In genomic region chr17:17444297-17444886, GRCm38 (mm10) we compare ENCODE assay signal across 31 mouse cellular contexts. TPM values are rescaled to one million over a fixed set of nuclear protein-coding genes. Genes with fewer than 3 reads are reported as not detected.
DNase-seq lines count a peak whose midpoint lies in the region; ATAC-seq lines count a peak whose summit lies in the region.
"Had no signal": no experiment of that assay in that cellular context is flagged by ENCODE, and none has a peak within 500 bp of the region (broad histone marks: within the 10 kb centered on the region; RNA-seq: fewer than 3 reads in every experiment).

No protein-coding gene starts in this region.

- H3K9me3 ChIP-seq in neural tube, embryonic 11.5 days (ENCODE audit: control insufficient read depth, low read length) = no peaks in the 10 kb centered on the region
- H3K9me3 ChIP-seq in limb, embryonic 12.5 days = no peaks in the 10 kb centered on the region
- H3K9me3 ChIP-seq: embryonic facial prominence, embryonic 13.5 days; forebrain, embryonic 12.5 days; heart, embryonic 15.5 days; hindbrain, embryonic 15.5 days; midbrain, embryonic 12.5 days; neural tube, embryonic 13.5 days had no signal

- H3K4me1 ChIP-seq in neural tube, embryonic 11.5 days (ENCODE audit: control insufficient read depth, insufficient read depth, low read length) = peaks cover 5% of the 10 kb centered on the region; the same call in 1 of the 2 replicates
- H3K4me1 ChIP-seq in limb, embryonic 12.5 days (replicated peaks) = peaks cover 35% of the 10 kb centered on the region

- WGBS in neural tube, embryonic 11.5 days = 83% methylated on average over 3 of the region's 3 CpGs
- 76% methylated on average over 3 of the region's 3 CpGs for WGBS in limb, embryonic 12.5 days

- 0 out of 2 replicates have a peak overlapping the region, but pooled peaks have one; percentile 14 for H3K27ac ChIP-seq in neural tube, embryonic 11.5 days (ENCODE audit: low read depth, low read length)
- H3K27ac ChIP-seq in limb, embryonic 12.5 days = 0 out of 2 replicates have a peak overlapping the region, but pooled peaks have one; percentile 12
- H3K27ac ChIP-seq: embryonic facial prominence, embryonic 13.5 days; forebrain, embryonic 12.5 days; gastrocnemius, adult 2 months; heart, embryonic 15.5 days; hindbrain, embryonic 15.5 days; midbrain, embryonic 12.5 days; neural tube, embryonic 13.5 days had no signal

- H3K4me2 ChIP-seq in neural tube, embryonic 11.5 days (ENCODE audit: low read depth) = no peak overlapping the region
- no peak overlapping the region for H3K4me2 ChIP-seq in limb, embryonic 12.5 days
- H3K4me2 ChIP-seq: embryonic facial prominence, embryonic 13.5 days; forebrain, embryonic 12.5 days; heart, embryonic 15.5 days; hindbrain, embryonic 15.5 days; liver, embryonic 11.5 days; midbrain, embryonic 12.5 days; neural tube, embryonic 13.5 days had no signal

- H3K9ac ChIP-seq in neural tube, embryonic 11.5 days (ENCODE audit: low read length) = no peak overlapping the region
- no peak overlapping the region for H3K9ac ChIP-seq in limb, embryonic 12.5 days (replicated peaks)
- H3K9ac ChIP-seq: embryonic facial prominence, embryonic 13.5 days; forebrain, embryonic 12.5 days; heart, embryonic 15.5 days; hindbrain, embryonic 15.5 days; liver, postnatal 0 days; midbrain, embryonic 12.5 days; neural tube, embryonic 13.5 days had no signal

- no peaks in the 10 kb centered on the region for H3K36me3 ChIP-seq in neural tube, embryonic 11.5 days (ENCODE audit: control insufficient read depth, insufficient read depth, low read length)
- H3K36me3 ChIP-seq in limb, embryonic 12.5 days = no peaks in the 10 kb centered on the region
- H3K36me3 ChIP-seq: embryonic facial prominence, embryonic 13.5 days; heart, embryonic 15.5 days; hindbrain, embryonic 15.5 days; neural tube, embryonic 13.5 days had no signal

- DNase-seq in neural tube, embryonic 11.5 days (ENCODE audit: low spot score) = no peak
- no peak for DNase-seq in neural tube, embryonic 10.5 days (ENCODE audit: extremely low spot score, low spot score)
- DNase-seq in ES-CJ7 (ENCODE audit: low read depth, low spot score) = peak; percentile 64
- DNase-seq in thymus, postnatal 4 days = peak; percentile 22
- DNase-seq in gastrocnemius, adult 8-10 months (ENCODE audit: low spot score in 2 of 2) = no peak
- no peak for DNase-seq in gastrocnemius, postnatal 10 days
- DNase-seq: adrenal gland, postnatal 14 days; B cell, adult 2 months; cerebellum, adult 8-10 months; cerebellum, postnatal 36 days; embryo, embryonic 11 days; gastrocnemius, adult 2 months; heart, adult 11 months; heart, postnatal 36 days; kidney, adult 8-10 months; kidney, postnatal 14 days; liver, postnatal 0 days; lung, postnatal 10 days; retina, postnatal 1 day; right cerebral cortex, postnatal 25 days; spleen, adult 18-20 months had no signal

- H3K4me3 ChIP-seq in neural tube, embryonic 11.5 days (ENCODE audit: low read depth, low read length) = no peak overlapping the region
- H3K4me3 ChIP-seq in limb, embryonic 12.5 days (replicated peaks) = no peak overlapping the region
- H3K4me3 ChIP-seq: embryonic facial prominence, embryonic 13.5 days; erythroblast, embryonic 14.5 days; forebrain, embryonic 12.5 days; gastrocnemius, adult 2 months; heart, embryonic 15.5 days; hindbrain, embryonic 15.5 days; midbrain, embryonic 12.5 days; neural tube, embryonic 13.5 days had no signal

- no peak for ATAC-seq in neural tube, embryonic 11.5 days (ENCODE audit: insufficient read depth, low FRiP score, low TSS enrichment)
- ATAC-seq in limb, embryonic 12.5 days (ENCODE audit: insufficient number of reproducible peaks, insufficient read depth, low FRiP score, low TSS enrichment, low read depth) = no peak
- ATAC-seq: liver, postnatal 0 days had no signal

- H3K27me3 ChIP-seq in neural tube, embryonic 11.5 days (ENCODE audit: control insufficient read depth, insufficient read depth, low read length) = no peaks in the 10 kb centered on the region
- no peaks in the 10 kb centered on the region for H3K27me3 ChIP-seq in limb, embryonic 12.5 days
- H3K27me3 ChIP-seq: embryonic facial prominence, embryonic 13.5 days; forebrain, embryonic 12.5 days; heart, embryonic 15.5 days; hindbrain, embryonic 15.5 days; midbrain, embryonic 12.5 days; neural tube, embryonic 13.5 days had no signal

RNA-seq across cellular contexts. Expression of gene Lix1, which starts 41.9 kb away (rescaled TPM):
- 12.4 and 14.7 TPM in 2 replicates for polyA plus RNA-seq in neural tube, embryonic 11.5 days (2014; fragmentation: Nextera tagmentation; extraction: Ambion mirVana)
- polyA plus RNA-seq in limb, embryonic 12.5 days (2016; fragmentation: Nextera tagmentation; extraction: Ambion mirVana) = 35.1 and 38.9 TPM in 2 replicates
- total RNA-seq in gastrocnemius, adult 8-10 months (2022) = under 1 TPM; 0.21 to 0.63 (median 0.51) TPM
- 1 to 10 TPM; 2.9 to 3.5 TPM for total RNA-seq in gastrocnemius, postnatal 10 days (2021)
- total RNA-seq: monocyte, adult 5-6 weeks had no signal
- polyA plus RNA-seq: erythroblast, embryonic 14.5 days had no signal

Comparison
In these comparisons a context has a peak if more than half of its experiments do, and no peak if none do; other contexts are left out.
1. DNase-seq: peak in ES-CJ7 (single experiment) and thymus, postnatal 4 days (single experiment); none in neural tube, embryonic 11.5 days (single experiment), neural tube, embryonic 10.5 days (single experiment), gastrocnemius, adult 8-10 months (0 of 2) and gastrocnemius, postnatal 10 days (single experiment).